8 mouse cellular contexts compared by ENCODE assay signal in the genomic region with DNA sequence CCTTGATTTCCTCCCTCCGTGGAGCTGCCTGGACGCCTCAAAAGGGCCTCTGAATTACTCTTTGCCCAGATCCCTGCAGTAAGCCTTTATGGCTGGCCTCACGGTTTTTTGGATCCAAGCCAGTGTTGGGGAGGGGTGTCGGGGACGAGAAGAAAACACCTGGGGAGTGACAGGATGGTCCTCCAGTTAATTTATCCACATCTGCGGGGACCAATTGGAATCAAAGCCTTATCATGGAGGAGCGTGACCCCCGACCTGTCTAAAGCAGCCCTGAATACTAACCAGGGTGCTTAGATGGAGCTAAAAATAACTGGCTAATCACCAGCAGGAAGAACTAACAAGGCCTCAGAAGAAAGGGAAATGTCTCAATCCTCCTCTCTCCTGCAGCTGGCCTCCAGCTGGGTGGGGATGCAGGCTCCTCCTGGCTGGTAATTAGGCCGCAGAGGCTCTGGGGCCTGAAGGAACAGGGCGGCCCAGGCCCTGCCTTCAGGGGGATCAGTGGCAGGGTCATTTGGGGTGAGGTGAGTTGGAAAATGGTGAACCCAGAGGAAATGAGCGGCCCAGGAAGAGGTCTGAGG.
DNase-seq lines count a peak whose midpoint lies in the region; ATAC-seq lines count a peak whose summit lies in the region.

No protein-coding gene starts in this region.

- no peaks in the 10 kb centered on the region for H3K36me3 ChIP-seq in forebrain, embryonic 10.5 days (replicated peaks)
- no peaks in the 10 kb centered on the region for H3K36me3 ChIP-seq in limb, embryonic 15.5 days

- H3K27ac ChIP-seq in forebrain, embryonic 10.5 days: peak overlapping the region; percentile 76
- peak overlapping the region; percentile 64; the same call in 1 of the 2 replicates for H3K27ac ChIP-seq in limb, embryonic 15.5 days

- WGBS in forebrain, embryonic 10.5 days: 3% methylated on average over 11 of the region's 11 CpGs
- WGBS in limb, embryonic 15.5 days: 15% methylated on average over 11 of the region's 11 CpGs

- H3K27me3 ChIP-seq in forebrain, embryonic 10.5 days (ENCODE audit: poor library complexity, severe bottlenecking): peaks cover 10% of the 10 kb centered on the region
- H3K27me3 ChIP-seq in limb, embryonic 15.5 days: no peaks in the 10 kb centered on the region

- no peak for ATAC-seq in limb, embryonic 15.5 days (ENCODE audit: insufficient number of reproducible peaks, low FRiP score, low TSS enrichment, low read depth)
- ATAC-seq in megakaryocyte-erythroid progenitor cell, adult 5-6 weeks (replicated peaks; ENCODE audit: low FRiP score, low TSS enrichment, poor library complexity, severe bottlenecking): no peak

- H3K9me3 ChIP-seq in forebrain, embryonic 10.5 days: no peaks in the 10 kb centered on the region
- H3K9me3 ChIP-seq in limb, embryonic 15.5 days: no peaks in the 10 kb centered on the region

- no peak overlapping the region for H3K9ac ChIP-seq in limb, embryonic 15.5 days

- no peak overlapping the region; the same call in 1 of the 2 replicates for H3K4me2 ChIP-seq in limb, embryonic 15.5 days

- peaks cover 52% of the 10 kb centered on the region for H3K4me1 ChIP-seq in forebrain, embryonic 10.5 days
- H3K4me1 ChIP-seq in limb, embryonic 15.5 days: peaks cover 33% of the 10 kb centered on the region

- intact Hi-C loops in heart, postnatal 10 days (cut with DNase I): loop anchor here (2.0 to 5.0 kb wide), 3 partner anchors 71 to 219 kb away; no protein-coding TSS in a partner anchor

- DNase-seq in cerebellum, postnatal 25 days: peak; percentile 25 to 43
- DNase-seq in cerebellum, adult 18-20 months: no peak
- DNase-seq in forebrain, embryonic 10.5 days (ENCODE audit: extremely low spot score, low spot score): peak; percentile 55
- peak; percentile 66 to 70 for DNase-seq in heart, postnatal 10 days
- peak; percentile 67 for DNase-seq in retina, embryonic 14.5 days (ENCODE audit: low spot score)
- no peak for DNase-seq in layer of hippocampus, adult 11-12 months (ENCODE audit: low spot score)

- peak overlapping the region; percentile 1; the same call in 1 of the 2 replicates for H3K4me3 ChIP-seq in forebrain, embryonic 10.5 days
- H3K4me3 ChIP-seq in limb, embryonic 15.5 days: no peak overlapping the region

Comparison
In these comparisons a context has a peak if more than half of its experiments do, and no peak if none do; other contexts are left out.
1. DNase-seq: peak in cerebellum, postnatal 25 days (2 of 2), forebrain, embryonic 10.5 days (single experiment), heart, postnatal 10 days (2 of 2) and retina, embryonic 14.5 days (single experiment); none in cerebellum, adult 18-20 months (0 of 2) and layer of hippocampus, adult 11-12 months (single experiment).